Mouse (Mus musculus): Measurements from ENCODE around the gene Nav3.
"Not testable (repeated sequence)": the region's sequence is repeated elsewhere in the genome, so short reads cannot be mapped to it uniquely, and the experiment has no call there.

Gene Nav3

GRCm38 (mm10) chr10:110076575-110076974 is 379.4 kb downstream of the Nav3 start:
- DNase-seq (ENCODE audit: low spot score in 2 of 2), result no peak

GRCm38 (mm10) chr10:110072355-110072754 is 383.6 kb downstream of the Nav3 start:
- DNase-seq (ENCODE audit: low spot score in 2 of 2), result no peak

GRCm38 (mm10) chr10:110061166-110061565 is 394.8 kb downstream of the Nav3 start:
- no peak for DNase-seq (ENCODE audit: low spot score in 2 of 2)

- DNase-seq (ENCODE audit: low spot score in 2 of 2), result no peak
Measured at GRCm38 (mm10) chr10:110037547-110037946, 418.5 kb downstream of the Nav3 start.

- no peak for DNase-seq (ENCODE audit: low spot score in 2 of 2)
Measured at GRCm38 (mm10) chr10:110034582-110035099, 421.4 kb downstream of the Nav3 start.

GRCm38 (mm10) chr10:110024897-110025296 is 431.1 kb downstream of the Nav3 start:
- DNase-seq (ENCODE audit: low spot score in 2 of 2), result not testable (repeated sequence)

- no peak for DNase-seq (ENCODE audit: low spot score in 2 of 2)
Measured at GRCm38 (mm10) chr10:110022100-110022499, 433.9 kb downstream of the Nav3 start.

- no peak for DNase-seq (ENCODE audit: low spot score in 2 of 2)
Measured at GRCm38 (mm10) chr10:110019266-110019866, 436.6 kb downstream of the Nav3 start.

GRCm38 (mm10) chr10:110001328-110001727 is 454.7 kb downstream of the Nav3 start:
- not testable (repeated sequence) for DNase-seq (ENCODE audit: low spot score in 2 of 2)

- no peak for DNase-seq (ENCODE audit: low spot score in 2 of 2)
Measured at GRCm38 (mm10) chr10:110000755-110001247, 455.2 kb downstream of the Nav3 start.

GRCm38 (mm10) chr10:109999904-110000303 is 456.1 kb downstream of the Nav3 start:
- DNase-seq (ENCODE audit: low spot score in 2 of 2), result no peak

GRCm38 (mm10) chr10:109994302-109994701 is 461.7 kb downstream of the Nav3 start:
- no peak for DNase-seq (ENCODE audit: low spot score in 2 of 2)

- peak; percentile 21 to 50 for DNase-seq (ENCODE audit: low spot score in 2 of 2)
Measured at GRCm38 (mm10) chr10:109985824-109986485, 470.0 kb downstream of the Nav3 start.

- no peak for DNase-seq (ENCODE audit: low spot score in 2 of 2)
Measured at GRCm38 (mm10) chr10:109976351-109976750, 479.7 kb downstream of the Nav3 start.

- DNase-seq (ENCODE audit: low spot score in 2 of 2), result no peak
Measured at GRCm38 (mm10) chr10:109974177-109974576, 481.8 kb downstream of the Nav3 start.

- DNase-seq (ENCODE audit: low spot score in 2 of 2), result no peak
Measured at GRCm38 (mm10) chr10:109973483-109973882, 482.5 kb downstream of the Nav3 start.

- no peak for DNase-seq (ENCODE audit: low spot score in 2 of 2)
Measured at GRCm38 (mm10) chr10:109950296-109950695, 505.7 kb downstream of the Nav3 start.

- no peak for DNase-seq (ENCODE audit: low spot score in 2 of 2)
Measured at GRCm38 (mm10) chr10:109929319-109929622, 526.7 kb downstream of the Nav3 start.

GRCm38 (mm10) chr10:109928547-109929318 is 527.3 kb downstream of the Nav3 start:
- no peak for DNase-seq (ENCODE audit: low spot score in 2 of 2)

- DNase-seq (ENCODE audit: low spot score in 2 of 2), result no peak
Measured at GRCm38 (mm10) chr10:109926149-109926548, 529.9 kb downstream of the Nav3 start.

- no peak for DNase-seq (ENCODE audit: low spot score in 2 of 2)
Measured at GRCm38 (mm10) chr10:109924136-109924535, 531.9 kb downstream of the Nav3 start.

- no peak for DNase-seq (ENCODE audit: low spot score in 2 of 2)
Measured at GRCm38 (mm10) chr10:109921368-109921767, 534.6 kb downstream of the Nav3 start.

All from right cerebral cortex, postnatal 36 days (tissue).